Mouse (Mus musculus): Measurements from ENCODE around the gene Snx10.

DNA sequence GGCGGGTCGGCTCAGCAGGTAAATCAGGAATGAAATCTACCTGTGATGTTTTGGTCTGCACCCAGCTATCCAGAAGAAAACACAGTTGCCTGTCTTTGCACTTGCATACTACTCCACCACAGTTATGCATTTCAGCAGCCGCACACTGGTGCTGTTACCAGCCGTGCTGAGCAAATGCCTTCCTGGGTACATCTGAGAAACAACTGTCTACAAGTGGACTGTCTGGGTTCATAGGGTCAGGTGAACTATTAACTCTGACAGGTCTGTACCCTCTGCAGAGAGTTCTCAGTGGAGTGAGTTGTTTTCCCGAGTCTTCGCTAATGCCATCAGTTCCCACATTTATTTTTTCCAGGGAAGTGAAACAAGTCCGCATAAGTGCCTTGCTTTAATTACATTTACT lies 17.7 kb downstream of the Snx10 start:
- no peak for TF ChIP-seq CTCF (IDR thresholded peaks at IDR 0.05; ENCODE audit: low read depth)
- no peak for TF ChIP-seq EP300 (IDR thresholded peaks at IDR 0.05; ENCODE audit: low read depth)
